Mouse (Mus musculus) thymus, adult 2 months (tissue): ENCODE measurements around the gene Acp7. TPM values are rescaled to one million over a fixed set of nuclear protein-coding genes. Genes with fewer than 3 reads are reported as not detected.
"Not testable (repeated sequence)": the region's sequence is repeated elsewhere in the genome, so short reads cannot be mapped to it uniquely, and the experiment has no call there.

Experiments
- DNase-seq: peaks from one replicate; pipeline ENCODE4 v3.0.0; 2021
- H3K27ac ChIP-seq: fragments of 200-500 bp; 2 replicates; pipeline ENCODE4 v1.5.1; 2012; ENCODE audit warnings: low read length, control low read depth; ENCODE audit not compliant: control insufficient read depth, insufficient read depth
- H3K27me3 ChIP-seq: fragments of 200-500 bp; 2 replicates; pipeline ENCODE4 v1.6.1; 2012; ENCODE audit warnings: mild to moderate bottlenecking, low read length, moderate library complexity, mixed read lengths; ENCODE audit not compliant: control insufficient read depth, insufficient read depth
- H3K36me3 ChIP-seq: fragments of 200-500 bp; 2 replicates; pipeline ENCODE4 v1.6.1; 2012; ENCODE audit warnings: mild to moderate bottlenecking, low read length, moderate library complexity; ENCODE audit not compliant: control insufficient read depth, insufficient read depth
- H3K4me1 ChIP-seq: fragments of 200-500 bp; replicated peaks from 2 replicates; pipeline ENCODE4 v1.6.1; 2012; ENCODE audit warnings: low read length; ENCODE audit not compliant: control insufficient read depth, insufficient read depth
- H3K4me3 ChIP-seq: fragments of 200-500 bp; 2 replicates; pipeline ENCODE4 v1.5.1; 2012; ENCODE audit warnings: mild to moderate bottlenecking, low read length, control low read depth, moderate library complexity; ENCODE audit not compliant: control insufficient read depth, insufficient read depth
- CTCF ChIP-seq: fragments of 200-500 bp; IDR thresholded peaks from 2 replicates; pipeline ENCODE4 v1.5.1; 2012; ENCODE audit warnings: mild to moderate bottlenecking, control low read depth, low read length, moderate library complexity, borderline replicate concordance; ENCODE audit not compliant: control insufficient read depth, poor library complexity, insufficient read depth; ENCODE audit errors: extremely low read depth
- POLR2A ChIP-seq: fragments of 200-500 bp; IDR thresholded peaks from 2 replicates; pipeline ENCODE4 v1.6.1; 2012; ENCODE audit warnings: mild to moderate bottlenecking, low read length, control low read depth, moderate library complexity; ENCODE audit not compliant: control insufficient read depth, poor library complexity, insufficient read depth; ENCODE audit errors: extremely low read depth
- WGBS: fragments of 180-500 bp; shearing (Covaris S2); methylation state at CpG from one replicate; pipeline ENCODE4 v1.1.7; 2018; 5-methylcytosine and 5-hydroxymethylcytosine counted together
- polyA plus RNA-seq: library from polyadenylated mRNA; depleted of rRNA; stranded (reverse); fragments of >200 nt; gene quantifications from 2 replicates; pipeline ENCODE4 v1.2.3, GENCODE M21; 2012; rRNA removed

Acp7 gene
- 0.69 and 0.92 TPM in 2 replicates for polyA plus RNA-seq

- Histone ChIP-seq H3K36me3 (no peaks in the 10 kb centered on the region), H3K4me1 (no peaks in the 10 kb centered on the region), H3K27me3 (peaks cover 4% of the 10 kb centered on the region; the same call in 1 of the 2 replicates), H3K27ac (no peak within 1 kb of the TSS), H3K4me3 (no peak within 1 kb of the TSS)
- TF ChIP-seq CTCF (no peak), POLR2A (no peak)
- no peak for DNase-seq
- 13% methylated on average over 10 of the region's 10 CpGs for WGBS
Measured at GRCm38 (mm10) chr7:28631073-28631472, at the start of gene Acp7. Gene Acp7, minus strand, starts transcription at chr7:28631332.

- Histone ChIP-seq H3K4me3 (no peak overlapping the region), H3K36me3 (no peaks in the 10 kb centered on the region), H3K4me1 (peaks cover 13% of the 10 kb centered on the region), H3K27ac (peak overlapping the region; percentile 72; the same call in 1 of the 2 replicates), H3K27me3 (no peaks in the 10 kb centered on the region)
- DNase-seq, result no peak
- 98% methylated on average over 8 of the region's 8 CpGs for WGBS
- TF ChIP-seq CTCF, result no peak
- TF ChIP-seq POLR2A, result no peak
Measured at GRCm38 (mm10) chr7:28677624-28678023, 46.5 kb upstream of the Acp7 start.

GRCm38 (mm10) chr7:28676811-28677541 is 45.8 kb upstream of the Acp7 start:
- Histone ChIP-seq H3K36me3 (no peaks in the 10 kb centered on the region), H3K4me3 (no peak overlapping the region), H3K4me1 (peaks cover 17% of the 10 kb centered on the region), H3K27ac (peak overlapping the region; percentile 72; the same call in 1 of the 2 replicates), H3K27me3 (no peaks in the 10 kb centered on the region)
- WGBS, result 76% methylated on average over 13 of the region's 13 CpGs
- no peak for TF ChIP-seq POLR2A
- TF ChIP-seq CTCF, result no peak
- DNase-seq, result no peak

- DNase-seq, result no peak
- Histone ChIP-seq H3K27me3 (no peaks in the 10 kb centered on the region), H3K27ac (peak overlapping the region; percentile 1; the same call in 1 of the 2 replicates), H3K4me3 (no peak overlapping the region), H3K36me3 (no peaks in the 10 kb centered on the region), H3K4me1 (peaks cover 24% of the 10 kb centered on the region)
- WGBS, result 72% methylated on average over 11 of the region's 11 CpGs
- TF ChIP-seq CTCF, result no peak
- no peak for TF ChIP-seq POLR2A
Measured at GRCm38 (mm10) chr7:28675746-28676145, 44.6 kb upstream of the Acp7 start.

- WGBS, result 64% methylated on average over 9 of the region's 9 CpGs
- no peak overlapping the region for H3K4me3 ChIP-seq
- H3K4me1 ChIP-seq, result peaks cover 24% of the 10 kb centered on the region
- DNase-seq, result no peak
- H3K36me3 ChIP-seq, result no peaks in the 10 kb centered on the region
- TF ChIP-seq POLR2A, result no peak
- no peak for TF ChIP-seq CTCF
- peak overlapping the region; percentile 1; the same call in 1 of the 2 replicates for H3K27ac ChIP-seq
- no peaks in the 10 kb centered on the region for H3K27me3 ChIP-seq
Measured at GRCm38 (mm10) chr7:28674994-28675393, 43.9 kb upstream of the Acp7 start.

- H3K27ac ChIP-seq, result peak overlapping the region; percentile 73; the same call in 1 of the 2 replicates
- not testable (repeated sequence) for DNase-seq, H3K27me3 ChIP-seq, H3K36me3 ChIP-seq, H3K4me3 ChIP-seq
- WGBS, result 90% methylated on average over 5 of the region's 5 CpGs
- peaks cover 26% of the 10 kb centered on the region for H3K4me1 ChIP-seq
Measured at GRCm38 (mm10) chr7:28672786-28673185, 41.7 kb upstream of the Acp7 start.

GRCm38 (mm10) chr7:28672276-28672675 is 41.1 kb upstream of the Acp7 start:
- no peak for DNase-seq
- H3K27ac ChIP-seq, result peak overlapping the region; percentile 73

More at GRCm38 (mm10) chr7:28672276-28672675, 41.1 kb upstream of the Acp7 start:
- 77% methylated on average over 5 of the region's 5 CpGs for WGBS
- no peak for TF ChIP-seq POLR2A
- no peak for TF ChIP-seq CTCF
- Histone ChIP-seq H3K36me3 (no peaks in the 10 kb centered on the region), H3K27me3 (no peaks in the 10 kb centered on the region), H3K4me3 (no peak overlapping the region), H3K4me1 (peaks cover 22% of the 10 kb centered on the region)
